Mouse (Mus musculus): ENCODE measurements around the gene Runx2.

- TF ChIP-seq POLR2A (IDR thresholded peaks at IDR 0.05; ENCODE audit: borderline replicate concordance, low read depth, low read length) (no peak), CTCF (IDR thresholded peaks at IDR 0.05; ENCODE audit: low read depth, low read length) (peak; percentile 97)
Observed at GRCm38 (mm10) chr17:44672806-44673205, 141.8 kb downstream of the Runx2 start.

Measured in bone marrow macrophage, adult 2 months (primary cell).